Comparison of ENCODE assay signal across 13 mouse cellular contexts in the genomic region with DNA sequence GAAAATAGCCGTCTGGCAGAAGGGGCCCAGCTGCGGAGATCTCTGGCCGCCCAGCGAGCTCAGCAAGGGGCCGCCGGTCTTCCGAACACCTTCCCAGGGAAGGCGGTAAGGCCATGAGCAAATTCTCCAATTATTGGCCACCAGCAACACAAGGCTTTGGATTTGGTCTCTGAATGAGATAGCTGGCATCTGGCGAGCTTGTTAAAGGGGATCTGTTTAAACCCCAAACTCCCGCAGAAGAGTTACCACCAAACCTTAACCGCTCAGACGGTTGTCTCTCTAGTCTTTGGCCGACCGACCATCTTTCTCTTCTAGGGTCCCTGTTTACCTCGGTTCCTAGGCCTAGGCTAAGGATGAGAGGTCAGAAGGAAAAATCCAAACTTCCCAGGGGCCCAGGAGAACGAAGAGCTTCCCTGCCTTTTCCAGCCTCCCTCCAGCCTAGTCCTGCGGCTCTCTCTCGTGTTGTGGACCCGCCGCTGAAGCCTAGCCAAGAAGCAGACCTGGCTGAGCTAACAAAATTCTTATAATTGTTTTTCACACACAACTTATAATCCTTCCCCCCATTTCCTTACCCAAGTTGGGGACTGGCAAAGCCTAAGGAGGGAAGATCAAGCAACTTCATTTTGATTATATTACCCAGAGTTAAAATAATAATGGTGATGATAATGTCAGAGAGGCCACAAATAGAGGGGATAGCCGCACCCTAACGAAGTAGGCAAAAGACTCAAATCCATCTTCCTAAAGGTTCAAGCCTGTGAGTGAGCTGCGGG. TPM values are rescaled to one million over a fixed set of nuclear protein-coding genes. Genes with fewer than 3 reads are reported as not detected.
DNase-seq lines count a peak whose midpoint lies in the region; ATAC-seq and TF ChIP-seq lines count a peak whose summit lies in the region.
"Had no signal": no experiment of that assay in that cellular context is flagged by ENCODE, and none has a peak within 500 bp of the region (broad histone marks: within the 10 kb centered on the region; RNA-seq: fewer than 3 reads in every experiment).

No protein-coding gene starts in this region.

- H3K27ac ChIP-seq in heart, embryonic 15.5 days, result no peak overlapping the region
- H3K27ac ChIP-seq in midbrain, embryonic 12.5 days (replicated peaks), result no peak overlapping the region
- H3K27ac ChIP-seq in midbrain, embryonic 13.5 days, result no peak overlapping the region
- H3K27ac ChIP-seq in stomach, embryonic 16.5 days (ENCODE audit: low read length), result peak overlapping the region; percentile 89
- H3K27ac ChIP-seq in liver, postnatal 0 days (ENCODE audit: low read depth), result no peak overlapping the region
- H3K27ac ChIP-seq: embryonic facial prominence, embryonic 12.5 days; left cerebral cortex, adult 2 months; liver, embryonic 12.5 days had no signal

- TF ChIP-seq EP300 in liver, postnatal 0 days (IDR thresholded peaks at IDR 0.05; ENCODE audit: low read depth), result no peak

- TF ChIP-seq CTCF in liver, postnatal 0 days (IDR thresholded peaks at IDR 0.05; ENCODE audit: low read depth), result no peak

- no peaks in the 10 kb centered on the region for H3K9me3 ChIP-seq in heart, embryonic 15.5 days (replicated peaks)
- no peaks in the 10 kb centered on the region for H3K9me3 ChIP-seq in midbrain, embryonic 12.5 days
- H3K9me3 ChIP-seq in midbrain, embryonic 13.5 days, result no peaks in the 10 kb centered on the region
- no peaks in the 10 kb centered on the region for H3K9me3 ChIP-seq in stomach, embryonic 16.5 days (replicated peaks; ENCODE audit: control insufficient read depth, low read length)
- no peaks in the 10 kb centered on the region for H3K9me3 ChIP-seq in liver, postnatal 0 days (ENCODE audit: low read length)
- H3K9me3 ChIP-seq: embryonic facial prominence, embryonic 12.5 days; liver, embryonic 12.5 days had no signal

- WGBS in heart, embryonic 15.5 days, result 13% methylated on average over 23 of the region's 23 CpGs
- WGBS in midbrain, embryonic 12.5 days, result 3% methylated on average over 23 of the region's 23 CpGs
- WGBS in midbrain, embryonic 13.5 days, result 2% methylated on average over 23 of the region's 23 CpGs
- 27% methylated on average over 23 of the region's 23 CpGs for WGBS in stomach, embryonic 16.5 days
- WGBS in liver, postnatal 0 days (ENCODE audit: insufficient replicate concordance), result 35% methylated on average over 23 of the region's 23 CpGs

- H3K4me2 ChIP-seq in heart, embryonic 15.5 days, result peak overlapping the region; percentile 50
- 0 out of 2 replicates have a peak overlapping the region, but pooled peaks have one; percentile 7 for H3K4me2 ChIP-seq in midbrain, embryonic 12.5 days (replicated peaks)
- H3K4me2 ChIP-seq in midbrain, embryonic 13.5 days (replicated peaks), result no peak overlapping the region
- H3K4me2 ChIP-seq in stomach, embryonic 16.5 days (ENCODE audit: low read depth, low read length), result peak overlapping the region; percentile 87
- no peak overlapping the region for H3K4me2 ChIP-seq in liver, postnatal 0 days (ENCODE audit: low read depth, low read length)

- peaks cover 100% of the 10 kb centered on the region for H3K27me3 ChIP-seq in heart, embryonic 15.5 days
- peaks cover 100% of the 10 kb centered on the region for H3K27me3 ChIP-seq in midbrain, embryonic 12.5 days
- H3K27me3 ChIP-seq in midbrain, embryonic 13.5 days, result peaks cover 100% of the 10 kb centered on the region
- peaks cover 45% of the 10 kb centered on the region for H3K27me3 ChIP-seq in stomach, embryonic 16.5 days (ENCODE audit: control insufficient read depth, insufficient read depth, low read length)
- peaks cover 98% of the 10 kb centered on the region for H3K27me3 ChIP-seq in liver, postnatal 0 days (ENCODE audit: insufficient read depth, low read length)

- no peak for ATAC-seq in heart, embryonic 15.5 days (replicated peaks; ENCODE audit: insufficient number of reproducible peaks, insufficient read depth, low FRiP score, low read depth)
- no peak for ATAC-seq in midbrain, embryonic 12.5 days (ENCODE audit: low FRiP score, low read depth)
- no peak for ATAC-seq in midbrain, embryonic 13.5 days
- no peak for ATAC-seq in stomach, embryonic 16.5 days (ENCODE audit: insufficient read depth, low FRiP score)
- no peak for ATAC-seq in liver, postnatal 0 days
- ATAC-seq: liver, embryonic 12.5 days had no signal

- DNase-seq in heart, postnatal 36 days, result no peak
- peak; percentile 23 for DNase-seq in kidney, postnatal 14 days
- DNase-seq in liver, postnatal 0 days, result no peak
- DNase-seq in layer of hippocampus, postnatal 10 days (ENCODE audit: low spot score in 2 of 2), result no peak

- no peaks in the 10 kb centered on the region for H3K36me3 ChIP-seq in heart, embryonic 15.5 days
- H3K36me3 ChIP-seq in midbrain, embryonic 12.5 days, result no peaks in the 10 kb centered on the region
- no peaks in the 10 kb centered on the region for H3K36me3 ChIP-seq in midbrain, embryonic 13.5 days
- H3K36me3 ChIP-seq in stomach, embryonic 16.5 days (ENCODE audit: control insufficient read depth, insufficient read depth, low read length), result no peaks in the 10 kb centered on the region
- no peaks in the 10 kb centered on the region for H3K36me3 ChIP-seq in liver, postnatal 0 days (replicated peaks; ENCODE audit: insufficient read depth, low read length)
- H3K36me3 ChIP-seq: embryonic facial prominence, embryonic 12.5 days; liver, embryonic 12.5 days had no signal

- peaks cover 24% of the 10 kb centered on the region for H3K4me1 ChIP-seq in heart, embryonic 15.5 days (replicated peaks)
- H3K4me1 ChIP-seq in midbrain, embryonic 12.5 days, result peaks cover 12% of the 10 kb centered on the region; the same call in 1 of the 2 replicates
- H3K4me1 ChIP-seq in midbrain, embryonic 13.5 days (replicated peaks), result peaks cover 3% of the 10 kb centered on the region; the same call in 1 of the 2 replicates
- H3K4me1 ChIP-seq in stomach, embryonic 16.5 days (ENCODE audit: control insufficient read depth, insufficient read depth, low read length), result peaks cover 15% of the 10 kb centered on the region; the same call in 1 of the 2 replicates
- H3K4me1 ChIP-seq in liver, postnatal 0 days (ENCODE audit: insufficient read depth), result no peaks in the 10 kb centered on the region
- H3K4me1 ChIP-seq: embryonic facial prominence, embryonic 12.5 days had no signal

- no peak overlapping the region for H3K4me3 ChIP-seq in heart, embryonic 15.5 days
- no peak overlapping the region for H3K4me3 ChIP-seq in midbrain, embryonic 12.5 days
- H3K4me3 ChIP-seq in midbrain, embryonic 13.5 days (replicated peaks), result no peak overlapping the region
- peak overlapping the region; percentile 48 for H3K4me3 ChIP-seq in stomach, embryonic 16.5 days (replicated peaks; ENCODE audit: low read length)
- H3K4me3 ChIP-seq in liver, postnatal 0 days (ENCODE audit: low read depth, low read length), result no peak overlapping the region
- H3K4me3 ChIP-seq: left cerebral cortex, adult 2 months had no signal

- H3K9ac ChIP-seq in heart, embryonic 15.5 days, result no peak overlapping the region
- H3K9ac ChIP-seq in midbrain, embryonic 12.5 days (replicated peaks), result no peak overlapping the region
- H3K9ac ChIP-seq in midbrain, embryonic 13.5 days (replicated peaks), result no peak overlapping the region
- peak overlapping the region; percentile 50 for H3K9ac ChIP-seq in stomach, embryonic 16.5 days (ENCODE audit: low read length)
- no peak overlapping the region for H3K9ac ChIP-seq in liver, postnatal 0 days (replicated peaks)
- H3K9ac ChIP-seq: embryonic facial prominence, embryonic 12.5 days; liver, embryonic 12.5 days had no signal

- intact Hi-C loops in heart, postnatal 36 days (cut with DNase I), result loop anchor here (1.0 to 2.0 kb wide), 3 partner anchors 105 to 234 kb away; no protein-coding TSS in a partner anchor

RNA-seq across cellular contexts. Expression of a gene that starts 0.6 kb away (rescaled TPM):
- polyA plus RNA-seq in heart, embryonic 15.5 days (2015; fragmentation: Nextera tagmentation; extraction: Ambion mirVana), result 1.4 and 3.3 TPM in 2 replicates
- under 1 TPM; 0.19 to 0.22 TPM for total RNA-seq in heart, postnatal 36 days (2021)
- polyA plus RNA-seq in midbrain, embryonic 12.5 days (2016; fragmentation: Nextera tagmentation; extraction: Ambion mirVana), result not detected in 2 replicates
- 0.08 TPM in 1 of 2 replicates, not detected in the other for polyA plus RNA-seq in midbrain, embryonic 13.5 days (2015; fragmentation: Nextera tagmentation; extraction: Ambion mirVana)
- 13.8 TPM in 2 replicates for polyA plus RNA-seq in stomach, embryonic 16.5 days (2015; fragmentation: Nextera tagmentation; extraction: Ambion mirVana)
- polyA plus RNA-seq in liver, postnatal 0 days (2015; fragmentation: Nextera tagmentation; extraction: Ambion mirVana), result 0.75 and 0.91 TPM in 2 replicates
- not detected for total RNA-seq in layer of hippocampus, postnatal 10 days (2021)
- total RNA-seq: left cerebral cortex, adult 2 months had no signal
- polyA plus RNA-seq: forebrain, embryonic 11.5 days had no signal

RNA-seq across cellular contexts. Expression of a gene that starts 10.3 kb away (rescaled TPM):
- polyA plus RNA-seq in heart, embryonic 15.5 days (2015; fragmentation: Nextera tagmentation; extraction: Ambion mirVana), result 0.49 and 1.2 TPM in 2 replicates
- not detected for total RNA-seq in heart, postnatal 36 days (2021)
- not detected in 2 replicates for polyA plus RNA-seq in midbrain, embryonic 12.5 days (2016; fragmentation: Nextera tagmentation; extraction: Ambion mirVana)
- polyA plus RNA-seq in midbrain, embryonic 13.5 days (2015; fragmentation: Nextera tagmentation; extraction: Ambion mirVana), result not detected in 2 replicates
- polyA plus RNA-seq in stomach, embryonic 16.5 days (2015; fragmentation: Nextera tagmentation; extraction: Ambion mirVana), result 5.6 and 8.3 TPM in 2 replicates
- polyA plus RNA-seq in liver, postnatal 0 days (2015; fragmentation: Nextera tagmentation; extraction: Ambion mirVana), result not detected in 2 replicates
- total RNA-seq in layer of hippocampus, postnatal 10 days (2021), result not detected
- total RNA-seq: left cerebral cortex, adult 2 months had no signal
- polyA plus RNA-seq: embryonic facial prominence, embryonic 12.5 days; forebrain, embryonic 11.5 days; heart, embryonic 16.5 days had no signal

RNA-seq across cellular contexts. Expression of a gene that starts 15.5 kb away (rescaled TPM):
- 0.31 and 0.70 TPM in 2 replicates for polyA plus RNA-seq in heart, embryonic 15.5 days (2015; fragmentation: Nextera tagmentation; extraction: Ambion mirVana)
- total RNA-seq in heart, postnatal 36 days (2021), result under 1 TPM; 0.51 to 0.53 TPM
- polyA plus RNA-seq in midbrain, embryonic 12.5 days (2016; fragmentation: Nextera tagmentation; extraction: Ambion mirVana), result not detected in 2 replicates
- polyA plus RNA-seq in midbrain, embryonic 13.5 days (2015; fragmentation: Nextera tagmentation; extraction: Ambion mirVana), result not detected in 2 replicates
- polyA plus RNA-seq in stomach, embryonic 16.5 days (2015; fragmentation: Nextera tagmentation; extraction: Ambion mirVana), result 2.2 and 2.7 TPM in 2 replicates
- 0.22 and 0.27 TPM in 2 replicates for polyA plus RNA-seq in liver, postnatal 0 days (2015; fragmentation: Nextera tagmentation; extraction: Ambion mirVana)
- not detected for total RNA-seq in layer of hippocampus, postnatal 10 days (2021)
- total RNA-seq: left cerebral cortex, adult 2 months had no signal
- polyA plus RNA-seq: forebrain, embryonic 11.5 days had no signal

RNA-seq across cellular contexts. Expression of a gene that starts 16.1 kb away (rescaled TPM):
- 0.25 and 0.32 TPM in 2 replicates for polyA plus RNA-seq in heart, embryonic 15.5 days (2015; fragmentation: Nextera tagmentation; extraction: Ambion mirVana)
- not detected for total RNA-seq in heart, postnatal 36 days (2021)
- not detected in 2 replicates for polyA plus RNA-seq in midbrain, embryonic 12.5 days (2016; fragmentation: Nextera tagmentation; extraction: Ambion mirVana)
- not detected in 2 replicates for polyA plus RNA-seq in midbrain, embryonic 13.5 days (2015; fragmentation: Nextera tagmentation; extraction: Ambion mirVana)
- 6.3 and 8.3 TPM in 2 replicates for polyA plus RNA-seq in stomach, embryonic 16.5 days (2015; fragmentation: Nextera tagmentation; extraction: Ambion mirVana)
- 0.27 and 0.51 TPM in 2 replicates for polyA plus RNA-seq in liver, postnatal 0 days (2015; fragmentation: Nextera tagmentation; extraction: Ambion mirVana)
- total RNA-seq in layer of hippocampus, postnatal 10 days (2021), result not detected
- total RNA-seq: left cerebral cortex, adult 2 months had no signal
- polyA plus RNA-seq: embryonic facial prominence, embryonic 12.5 days; forebrain, embryonic 11.5 days had no signal

RNA-seq across cellular contexts. Expression of a gene that starts 20.6 kb away (rescaled TPM):
- 0.71 and 0.98 TPM in 2 replicates for polyA plus RNA-seq in heart, embryonic 15.5 days (2015; fragmentation: Nextera tagmentation; extraction: Ambion mirVana)
- under 1 TPM; 0.42 to 0.68 TPM for total RNA-seq in heart, postnatal 36 days (2021)
- polyA plus RNA-seq in midbrain, embryonic 12.5 days (2016; fragmentation: Nextera tagmentation; extraction: Ambion mirVana), result not detected in 2 replicates
- 0.11 TPM in 1 of 2 replicates, not detected in the other for polyA plus RNA-seq in midbrain, embryonic 13.5 days (2015; fragmentation: Nextera tagmentation; extraction: Ambion mirVana)
- 0.99 and 1.5 TPM in 2 replicates for polyA plus RNA-seq in stomach, embryonic 16.5 days (2015; fragmentation: Nextera tagmentation; extraction: Ambion mirVana)
- 0.19 and 0.26 TPM in 2 replicates for polyA plus RNA-seq in liver, postnatal 0 days (2015; fragmentation: Nextera tagmentation; extraction: Ambion mirVana)
- total RNA-seq in layer of hippocampus, postnatal 10 days (2021), result not detected
- total RNA-seq: left cerebral cortex, adult 2 months had no signal
- polyA plus RNA-seq: forebrain, embryonic 11.5 days had no signal

Comparison
In these comparisons a context has a peak if more than half of its experiments do, and no peak if none do; other contexts are left out.
1. H3K4me2 ChIP-seq: peak in heart, embryonic 15.5 days (single experiment), midbrain, embryonic 12.5 days (single experiment) and stomach, embryonic 16.5 days (single experiment); none in midbrain, embryonic 13.5 days (single experiment) and liver, postnatal 0 days (single experiment).